Mouse (Mus musculus) stomach, postnatal 0 days (tissue): ENCODE measurements around the gene Doc2g. TPM values are rescaled to one million over a fixed set of nuclear protein-coding genes. Genes with fewer than 3 reads are reported as not detected.
A peak's percentile ranks its signal among the peaks of the same experiment; 100 is the strongest.

Experiments
- ATAC-seq: fragments of 200-750 bp; cut with Nextera tagmentation; 2 replicates; pipeline ENCODE4 v1.8.0; 2017; ENCODE audit not compliant: low FRiP score, low TSS enrichment
- DNase-seq: peaks from one replicate; pipeline ENCODE4 v3.0.0-alpha.2; 2016; ENCODE audit warnings: low spot score
- H3K27ac ChIP-seq: fragments of 300-500 bp; sonication (generic); replicated peaks from 2 replicates; pipeline ENCODE4 v1.5.1; 2014; ENCODE audit warnings: mild to moderate bottlenecking, control low read depth
- H3K27me3 ChIP-seq: fragments of 300-500 bp; sonication (generic); 2 replicates; pipeline ENCODE4 v1.6.1; 2014; ENCODE audit warnings: low read length; ENCODE audit not compliant: control insufficient read depth, insufficient read depth
- H3K36me3 ChIP-seq: fragments of 300-500 bp; sonication (generic); 2 replicates; pipeline ENCODE4 v1.6.1; 2014; ENCODE audit warnings: low read length, mixed read lengths; ENCODE audit not compliant: control insufficient read depth, insufficient read depth
- H3K4me1 ChIP-seq: fragments of 300-500 bp; sonication (generic); replicated peaks from 2 replicates; pipeline ENCODE4 v1.6.1; 2014; ENCODE audit warnings: antibody characterized with exemption; ENCODE audit not compliant: control insufficient read depth, insufficient read depth
- H3K4me2 ChIP-seq: fragments of 300-500 bp; sonication (generic); replicated peaks from 2 replicates; pipeline ENCODE4 v1.6.1; 2014; ENCODE audit warnings: low read depth, mild to moderate bottlenecking, control low read depth, moderate library complexity
- H3K4me3 ChIP-seq: fragments of 300-500 bp; sonication (generic); 2 replicates; pipeline ENCODE4 v1.5.1; 2014; ENCODE audit warnings: low read depth, low read length, control low read depth
- H3K9ac ChIP-seq: fragments of 300-500 bp; sonication (generic); 2 replicates; pipeline ENCODE4 v1.6.1; 2014; ENCODE audit warnings: mild to moderate bottlenecking, low read length, control low read depth, mixed read lengths
- H3K9me3 ChIP-seq: fragments of 300-500 bp; sonication (generic); 2 replicates; pipeline ENCODE4 v1.6.1; 2016; ENCODE audit warnings: low read length; ENCODE audit not compliant: control insufficient read depth
- CTCF ChIP-seq: IDR thresholded peaks from 2 replicates; pipeline ENCODE4 v1.5.1; 2016; ENCODE audit warnings: antibody characterized with exemption, low read depth, mild to moderate bottlenecking, moderate library complexity
- EP300 ChIP-seq: optimal IDR thresholded peaks from 2 replicates; pipeline ENCODE3; 2016; ENCODE audit warnings: antibody characterized with exemption
- WGBS: fragments of 180-500 bp; shearing (Covaris S2); extraction: QIAGEN DNeasy Blood & Tissue Kit; methylation state at CpG from one replicate; pipeline ENCODE4 v1.1.7; 2014; 5-methylcytosine and 5-hydroxymethylcytosine counted together
- polyA plus RNA-seq: library from polyadenylated mRNA; unstranded; fragments of >200 nt; fragmentation: Nextera tagmentation; extraction: Ambion mirVana; gene quantifications from 2 replicates; pipeline ENCODE4 v1.2.1, GENCODE M21; 2015

Doc2g gene
- polyA plus RNA-seq, 1 experiment from 2014 or later = 1.2 TPM

GRCm38 (mm10) chr19:4052516-4053030 is 49.5 kb downstream of the Doc2g start:
- Histone ChIP-seq H3K4me1 (no peaks in the 10 kb centered on the region), H3K4me3 (no peak overlapping the region), H3K9ac (no peak overlapping the region), H3K9me3 (no peaks in the 10 kb centered on the region), H3K27ac (no peak overlapping the region), H3K4me2 (no peak overlapping the region), H3K36me3 (no peaks in the 10 kb centered on the region), H3K27me3 (no peaks in the 10 kb centered on the region)
- 73% methylated on average over 5 of the region's 5 CpGs for WGBS
- ATAC-seq = no peak
- no peak for TF ChIP-seq CTCF
- TF ChIP-seq EP300 = no peak
- no peak for DNase-seq

DNA sequence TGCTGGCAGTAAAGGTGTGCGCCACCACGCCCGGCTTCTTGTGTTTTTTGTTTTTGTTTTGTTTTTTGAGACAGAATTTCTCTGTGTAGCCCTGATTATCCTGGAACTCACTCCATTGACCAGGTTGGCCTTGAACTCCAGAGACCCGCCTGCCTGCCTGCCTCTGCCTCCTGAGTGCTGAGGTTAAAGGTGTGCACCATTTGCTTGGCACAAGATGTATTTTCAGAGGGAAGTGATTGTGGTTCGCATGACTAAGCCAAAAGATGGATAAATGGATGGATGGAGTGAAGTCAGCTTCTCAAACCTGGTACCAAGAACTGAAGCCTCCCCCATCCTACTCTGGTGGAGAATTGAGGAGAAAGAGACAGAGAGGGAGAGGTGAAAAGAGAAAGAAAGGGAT is 51.5 kb downstream of the Doc2g start:
- no peaks in the 10 kb centered on the region for H3K27me3 ChIP-seq
- TF ChIP-seq CTCF (no peak), EP300 (no peak)
- no peak overlapping the region for H3K4me2 ChIP-seq
- DNase-seq = no peak
- H3K4me1 ChIP-seq = no peaks in the 10 kb centered on the region
- ATAC-seq = no peak
- H3K9me3 ChIP-seq = no peaks in the 10 kb centered on the region
- no peak overlapping the region for H3K9ac ChIP-seq
- H3K27ac ChIP-seq = no peak overlapping the region
- 81% methylated on average over 5 of the region's 5 CpGs for WGBS
- H3K4me3 ChIP-seq = no peak overlapping the region
- no peaks in the 10 kb centered on the region for H3K36me3 ChIP-seq

- H3K4me3 ChIP-seq = no peak overlapping the region
- no peak overlapping the region for H3K4me2 ChIP-seq
- TF ChIP-seq EP300 = no peak
- TF ChIP-seq CTCF = no peak
- H3K9me3 ChIP-seq = no peaks in the 10 kb centered on the region
- DNase-seq (no peak), ATAC-seq (no peak)
- no peaks in the 10 kb centered on the region for H3K27me3 ChIP-seq
- WGBS = 63% methylated on average over 8 of the region's 8 CpGs
- H3K9ac ChIP-seq = no peak overlapping the region
- H3K4me1 ChIP-seq = no peaks in the 10 kb centered on the region
- no peak overlapping the region; the same call in 1 of the 2 replicates for H3K27ac ChIP-seq
- H3K36me3 ChIP-seq = no peaks in the 10 kb centered on the region
Measured at GRCm38 (mm10) chr19:4055216-4055946, 52.3 kb downstream of the Doc2g start.

GRCm38 (mm10) chr19:4055947-4056693 is 53.0 kb downstream of the Doc2g start:
- no peaks in the 10 kb centered on the region for H3K36me3 ChIP-seq
- TF ChIP-seq CTCF (no peak), EP300 (no peak)
- DNase-seq (no peak), ATAC-seq (0 out of 2 replicates have a peak, but pooled peaks have one; percentile 9)
- no peak overlapping the region for H3K9ac ChIP-seq
- 47% methylated on average over 15 of the region's 15 CpGs for WGBS
- H3K9me3 ChIP-seq = no peaks in the 10 kb centered on the region
- no peaks in the 10 kb centered on the region for H3K4me1 ChIP-seq
- H3K4me3 ChIP-seq = no peak overlapping the region
- no peaks in the 10 kb centered on the region for H3K27me3 ChIP-seq
- no peak overlapping the region for H3K27ac ChIP-seq
- no peak overlapping the region for H3K4me2 ChIP-seq

Other genes starting within 250 kb of the Doc2g start
- 11.6 and 12.4 TPM in 2 replicates for gene Kmt5b, start 235.9 kb upstream of the Doc2g start, polyA plus RNA-seq
- gene Chka, start 151.5 kb upstream of the Doc2g start, polyA plus RNA-seq = 21.2 and 24.2 TPM in 2 replicates
- gene Tcirg1, start 96.2 kb upstream of the Doc2g start, polyA plus RNA-seq = 17.4 and 21.8 TPM in 2 replicates
- 277 and 284 TPM in 2 replicates for gene Ndufs8, start 90.5 kb upstream of the Doc2g start, polyA plus RNA-seq
- 1.8 and 2.2 TPM in 2 replicates for gene Aldh3b1, start 73.5 kb upstream of the Doc2g start, polyA plus RNA-seq
- gene Unc93b1, start 68.1 kb upstream of the Doc2g start, polyA plus RNA-seq = 17.4 and 19.7 TPM in 2 replicates
- 1.1 TPM in 2 replicates for gene Aldh3b3, start 44.7 kb upstream of the Doc2g start, polyA plus RNA-seq
- gene Aldh3b2, start 31.0 kb upstream of the Doc2g start, polyA plus RNA-seq = 75.8 and 84.1 TPM in 2 replicates
- 9.9 TPM in 2 replicates for gene Acy3, start 16.7 kb upstream of the Doc2g start, polyA plus RNA-seq
- gene Tbx10, start 10.6 kb upstream of the Doc2g start, polyA plus RNA-seq = 0.05 TPM in 1 of 2 replicates, not detected in the other
- gene Nudt8, start 2.7 kb upstream of the Doc2g start, polyA plus RNA-seq = 39.3 and 40.7 TPM in 2 replicates
- 1.1 and 1.3 TPM in 2 replicates for gene Gm49405, start 2.7 kb upstream of the Doc2g start, polyA plus RNA-seq
- gene Ndufv1, start 9.5 kb downstream of the Doc2g start, polyA plus RNA-seq = 213 and 216 TPM in 2 replicates
- gene Gstp1, start 34.7 kb downstream of the Doc2g start, polyA plus RNA-seq = 1,012 and 1,081 TPM in 2 replicates
- gene Gstp2, start 42.7 kb downstream of the Doc2g start, polyA plus RNA-seq = 85.2 and 93.1 TPM in 2 replicates
- 7.1 and 9.7 TPM in 2 replicates for gene Gstp3, start 56.3 kb downstream of the Doc2g start, polyA plus RNA-seq
- gene Cabp2, start 78.3 kb downstream of the Doc2g start, polyA plus RNA-seq = not detected in 2 replicates
- 129 and 134 TPM in 2 replicates for gene Cdk2ap2, start 93.9 kb downstream of the Doc2g start, polyA plus RNA-seq
- 8.3 and 11.2 TPM in 2 replicates for gene Pitpnm1, start 96.7 kb downstream of the Doc2g start, polyA plus RNA-seq
- gene Aip, start 122.5 kb downstream of the Doc2g start, polyA plus RNA-seq = 47.0 and 48.0 TPM in 2 replicates
- gene Gpr152, start 136.5 kb downstream of the Doc2g start, polyA plus RNA-seq = 0.02 TPM in 1 of 2 replicates, not detected in the other
- gene Cabp4, start 140.7 kb downstream of the Doc2g start, polyA plus RNA-seq = 0.05 TPM in 1 of 2 replicates, not detected in the other
- gene Coro1b, start 145.3 kb downstream of the Doc2g start, polyA plus RNA-seq = 127 and 133 TPM in 2 replicates
- 1.1 and 1.3 TPM in 2 replicates for gene Ptprcap, start 150.3 kb downstream of the Doc2g start, polyA plus RNA-seq
- 41.1 and 49.3 TPM in 2 replicates for gene Rps6kb2, start 160.0 kb downstream of the Doc2g start, polyA plus RNA-seq
- gene Carns1, start 172.2 kb downstream of the Doc2g start, polyA plus RNA-seq = 1.5 TPM in 2 replicates
- 2.3 and 2.9 TPM in 2 replicates for gene Tbc1d10c, start 188.0 kb downstream of the Doc2g start, polyA plus RNA-seq
- 497 and 506 TPM in 2 replicates for gene Ppp1ca, start 188.8 kb downstream of the Doc2g start, polyA plus RNA-seq
- 11.0 and 11.3 TPM in 2 replicates for gene Rad9a, start 198.3 kb downstream of the Doc2g start, polyA plus RNA-seq
- 3.2 and 3.6 TPM in 2 replicates for gene Clcf1, start 210.9 kb downstream of the Doc2g start, polyA plus RNA-seq
- gene AC109138.7, start 211.0 kb downstream of the Doc2g start, polyA plus RNA-seq = not detected in 2 replicates
- 42.8 and 45.0 TPM in 2 replicates for gene Pold4, start 228.6 kb downstream of the Doc2g start, polyA plus RNA-seq